Mouse (Mus musculus) frontal cortex, adult (tissue): ENCODE data around the gene Exoc8.

Experiments
- ATAC-seq: cut with Nextera tagmentation; 2 replicates; pipeline ENCODE4 v1.9.2; 2017; ENCODE audit warnings: mild to moderate bottlenecking, moderate library complexity, mixed read lengths; ENCODE audit not compliant: low TSS enrichment

The Exoc8 gene

DNA sequence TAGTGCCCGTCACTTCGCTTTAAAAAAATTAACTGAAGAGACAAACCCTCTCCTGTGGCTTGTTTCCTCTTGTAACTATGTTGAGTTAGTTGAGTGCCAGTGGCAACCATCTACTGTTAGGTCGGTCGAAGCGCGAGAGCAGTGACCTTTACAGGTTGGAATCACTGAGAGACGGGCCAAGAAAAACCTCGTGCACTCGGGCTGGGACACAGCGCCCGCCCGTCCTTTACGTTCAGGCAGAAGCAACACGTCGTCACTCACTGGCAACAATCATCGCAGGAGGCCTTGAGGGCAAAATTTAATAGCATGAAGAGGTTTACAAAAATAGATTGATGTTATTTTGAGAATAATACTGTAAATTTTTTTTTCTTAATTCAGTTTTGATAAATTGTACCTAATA is 12.4 kb upstream of the Exoc8 start:
- ATAC-seq, result no peak

GRCm38 (mm10) chr8:124905482-124905881 is 8.0 kb upstream of the Exoc8 start:
- no peak for ATAC-seq

GRCm38 (mm10) chr8:124903198-124903597 is 5.7 kb upstream of the Exoc8 start:
- no peak for ATAC-seq

DNA sequence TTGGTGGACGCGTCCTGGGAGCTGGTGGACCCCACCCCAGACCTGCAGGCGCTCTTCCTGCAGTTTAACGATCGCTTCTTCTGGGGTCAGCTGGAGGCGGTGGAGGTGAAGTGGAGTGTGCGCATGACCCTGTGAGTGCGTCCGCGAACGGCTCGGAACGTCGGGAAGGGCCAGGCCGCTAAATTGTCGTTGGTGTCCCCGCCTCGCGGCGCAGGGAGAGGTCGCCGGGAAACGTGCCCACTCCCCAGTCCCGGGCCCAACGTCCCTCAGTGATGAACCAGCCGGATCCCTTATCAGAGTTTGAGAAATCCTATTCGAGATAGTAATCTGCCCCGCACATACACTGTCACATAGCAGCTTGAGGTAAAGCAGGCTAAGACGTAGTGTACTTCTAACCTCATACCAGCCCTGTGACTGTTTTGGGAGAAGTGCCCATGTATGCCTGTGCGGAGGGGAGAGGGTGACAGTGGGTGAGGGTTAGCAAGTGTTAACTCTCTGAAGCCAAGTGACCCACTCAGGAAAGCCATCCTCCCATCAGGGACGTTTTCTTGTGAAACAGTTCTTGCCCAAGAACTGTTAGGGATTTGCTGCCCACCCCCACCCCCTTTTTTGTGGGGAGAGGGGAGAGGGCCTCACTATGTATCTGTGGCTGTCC is 873 bp upstream of the Exoc8 start:
- no peak for ATAC-seq

DNA sequence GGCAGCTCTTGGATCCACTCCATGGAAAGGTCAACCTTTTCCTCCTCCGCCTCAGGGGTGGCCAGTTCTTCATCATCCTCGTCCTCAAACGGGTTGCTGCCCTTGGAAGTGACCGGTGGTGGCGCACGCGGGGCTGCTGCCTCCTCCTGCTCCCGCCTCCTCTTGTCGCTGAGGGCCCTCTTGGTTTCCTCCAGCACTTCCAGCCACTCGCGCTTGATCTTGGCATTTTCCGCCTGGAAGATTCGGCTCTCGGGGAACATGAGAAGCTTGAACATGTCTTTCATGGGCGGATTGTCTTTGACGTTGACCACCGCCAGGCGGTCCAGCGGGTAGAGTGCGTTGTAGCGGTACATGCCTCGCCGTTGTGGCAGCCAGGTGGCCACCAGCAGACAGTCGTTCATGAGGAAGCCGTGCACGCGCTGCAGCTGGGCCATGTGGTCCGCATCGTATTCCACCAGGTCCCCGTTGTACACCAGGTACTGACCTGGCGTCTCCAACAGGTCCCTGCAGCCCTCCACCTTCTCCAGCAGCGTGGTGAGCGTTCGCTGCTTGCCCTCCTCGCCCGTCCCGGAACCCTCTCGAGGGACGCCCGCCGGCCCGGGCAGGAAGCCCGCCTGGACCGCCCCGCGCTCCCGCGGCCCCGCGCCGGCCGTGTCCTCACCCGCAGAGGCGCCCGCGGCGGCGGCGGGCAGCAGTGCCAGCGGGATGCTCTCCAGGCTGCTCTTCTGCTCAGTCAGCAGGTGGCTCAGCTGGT is 696 bp downstream of the Exoc8 start:
- peak; percentile 62 for ATAC-seq

DNA sequence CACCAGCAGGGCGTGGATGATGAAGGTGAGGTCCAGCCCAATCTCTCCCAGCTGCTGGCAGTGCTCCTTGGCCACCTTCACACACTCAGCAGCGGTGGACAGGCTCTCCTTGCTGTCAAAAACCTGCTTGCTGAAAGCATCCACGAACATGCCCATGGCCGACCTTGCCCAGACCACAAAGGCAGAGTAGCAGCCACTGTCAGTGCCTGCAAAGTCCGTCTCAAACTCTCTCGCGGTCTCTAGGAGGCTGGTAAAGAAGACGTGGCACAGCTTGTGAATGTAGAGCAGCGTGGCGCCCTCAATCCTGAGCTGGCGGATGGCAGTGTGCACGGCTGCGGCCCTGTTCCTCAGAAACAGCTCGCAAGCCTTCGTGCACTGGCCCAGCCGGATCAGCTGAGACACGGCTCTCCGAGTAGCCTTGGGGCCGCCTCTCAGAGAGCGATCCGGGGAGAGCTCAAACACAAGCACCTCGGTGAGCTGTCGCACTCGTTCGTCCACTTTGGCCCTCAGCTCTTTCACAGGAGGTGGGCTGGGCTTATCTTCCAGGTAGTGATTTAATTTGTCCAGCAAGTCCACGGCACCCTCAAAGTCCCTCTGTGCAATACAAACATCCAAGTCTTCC is 1.4 kb downstream of the Exoc8 start:
- ATAC-seq, result no peak

GRCm38 (mm10) chr8:124892596-124892995 is 4.9 kb downstream of the Exoc8 start:
- ATAC-seq, result no peak

GRCm38 (mm10) chr8:124888385-124888784 is 9.1 kb downstream of the Exoc8 start:
- no peak for ATAC-seq

DNA sequence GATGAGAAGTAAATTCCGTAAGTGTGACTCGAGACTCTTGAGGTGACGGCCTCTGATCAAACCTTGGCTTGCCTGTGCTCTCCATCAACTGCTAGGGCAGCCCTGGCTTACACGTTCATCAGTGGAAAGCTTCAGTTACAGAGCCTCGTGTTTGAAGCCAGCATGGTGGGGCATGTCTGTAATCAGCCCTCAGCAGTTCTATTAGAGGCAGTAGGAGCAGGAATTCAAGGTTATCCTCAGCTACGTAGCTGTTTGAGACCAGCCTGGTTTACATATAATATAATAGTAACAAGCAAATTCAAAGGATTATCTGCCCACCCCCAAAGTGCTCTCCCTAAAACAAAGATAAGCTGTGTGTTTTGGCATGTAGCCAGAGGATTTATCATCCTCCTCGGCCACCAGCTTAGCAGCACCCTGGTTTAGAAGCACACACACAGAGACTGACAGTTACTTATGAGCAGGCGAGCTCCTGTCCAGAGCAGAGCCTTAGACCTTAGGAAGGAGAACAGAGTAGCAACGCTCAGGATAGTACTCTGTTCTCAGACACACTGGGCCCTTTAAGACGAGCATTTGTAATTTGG is 18.5 kb downstream of the Exoc8 start:
- no peak for ATAC-seq

DNA sequence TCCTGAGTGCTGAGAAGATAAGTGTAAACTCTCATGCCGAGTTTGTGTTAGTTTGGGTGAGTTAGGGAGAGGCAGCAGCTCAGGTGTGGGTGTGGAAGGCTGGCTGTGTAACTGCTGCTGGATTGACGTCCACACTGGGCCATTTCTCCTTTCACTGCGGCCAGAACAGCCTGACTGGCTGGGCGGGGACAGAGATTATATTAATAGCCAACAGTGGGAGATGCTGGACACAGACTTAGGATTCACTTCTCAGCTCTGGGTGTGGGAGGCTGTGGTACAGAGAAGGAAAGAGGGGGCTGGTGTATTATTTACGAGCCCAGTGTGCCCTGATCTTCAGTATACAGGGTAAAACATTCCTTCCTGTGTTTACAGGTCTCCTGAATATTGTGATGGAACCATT is 19.4 kb downstream of the Exoc8 start:
- ATAC-seq, result peak; percentile 91

GRCm38 (mm10) chr8:124872690-124873089 is 24.8 kb downstream of the Exoc8 start:
- no peak for ATAC-seq

DNA sequence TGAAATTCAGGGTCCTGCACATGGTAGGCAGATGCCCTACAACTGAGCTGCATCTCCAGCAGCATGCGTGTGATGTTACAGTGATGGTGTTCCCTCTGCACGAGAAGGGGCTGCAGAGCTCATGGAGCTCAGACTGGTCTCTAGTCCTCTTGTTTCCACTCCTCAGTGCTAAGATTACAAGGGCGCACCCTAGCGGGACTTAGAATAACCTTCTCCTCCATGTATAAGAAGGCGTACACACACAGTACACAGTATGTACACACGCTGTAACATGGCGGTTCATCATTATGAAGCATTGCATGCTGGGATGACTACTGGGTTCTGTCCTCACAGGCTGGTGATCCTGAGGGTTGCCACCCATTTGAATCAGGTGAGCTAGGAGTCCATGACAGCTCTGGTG is 25.4 kb downstream of the Exoc8 start:
- no peak for ATAC-seq

GRCm38 (mm10) chr8:124871474-124871873 is 26.0 kb downstream of the Exoc8 start:
- no peak for ATAC-seq

DNA sequence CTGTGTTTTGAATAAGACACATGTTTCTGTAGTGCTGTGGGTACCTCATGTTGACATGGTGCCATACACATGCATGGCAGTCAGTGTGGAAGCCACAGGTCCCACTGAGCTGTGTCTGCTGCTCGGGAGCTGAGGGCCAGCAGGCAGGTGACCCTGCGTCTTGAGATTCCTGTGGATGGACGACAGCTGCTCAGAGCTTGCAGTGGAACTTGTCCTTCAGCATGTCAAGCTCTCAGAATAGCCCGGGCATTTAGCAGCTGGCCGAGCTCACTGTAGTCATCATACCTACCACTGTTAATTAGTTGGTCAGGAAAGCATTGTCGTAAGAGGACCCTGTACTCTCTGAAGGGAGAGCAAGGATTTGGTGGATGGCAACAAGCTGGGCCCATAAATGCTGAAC is 27.8 kb downstream of the Exoc8 start:
- no peak for ATAC-seq

GRCm38 (mm10) chr8:124867126-124867525 is 30.4 kb downstream of the Exoc8 start:
- no peak for ATAC-seq

- no peak for ATAC-seq
These were observed 30.8 kb downstream of the Exoc8 start for GRCm38 (mm10) chr8:124866669-124867068.

DNA sequence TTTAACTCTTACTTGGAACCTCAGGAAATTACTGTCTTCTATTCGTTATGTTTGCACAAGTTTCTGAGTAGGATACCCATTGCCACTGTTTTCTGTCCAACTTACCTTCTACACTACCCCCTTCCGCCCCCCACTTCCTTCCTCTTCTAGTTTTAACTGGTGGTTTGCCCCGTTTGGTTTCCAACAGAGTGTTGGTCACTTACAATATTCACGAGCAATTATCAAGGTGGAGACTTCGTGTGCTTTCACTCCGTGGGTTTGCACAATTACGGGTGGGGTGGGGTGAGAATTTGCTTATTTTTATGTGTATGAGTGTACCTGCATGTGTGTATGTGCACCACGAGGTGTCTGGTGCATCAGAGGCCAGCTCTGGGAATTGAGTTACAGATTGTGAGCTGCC is 33.8 kb downstream of the Exoc8 start:
- no peak for ATAC-seq

- ATAC-seq, result peak; percentile 81
These were observed 34.3 kb downstream of the Exoc8 start for GRCm38 (mm10) chr8:124863163-124863677.

- ATAC-seq, result peak; percentile 98
These were observed 35.0 kb downstream of the Exoc8 start, which contains the start of the genes Gnpat and 2810004N23Rik for GRCm38 (mm10) chr8:124862321-124863162. Gene Gnpat (plus strand): TSS chr8:124863033. Gene 2810004N23Rik (minus strand): TSS chr8:124863120.

DNA sequence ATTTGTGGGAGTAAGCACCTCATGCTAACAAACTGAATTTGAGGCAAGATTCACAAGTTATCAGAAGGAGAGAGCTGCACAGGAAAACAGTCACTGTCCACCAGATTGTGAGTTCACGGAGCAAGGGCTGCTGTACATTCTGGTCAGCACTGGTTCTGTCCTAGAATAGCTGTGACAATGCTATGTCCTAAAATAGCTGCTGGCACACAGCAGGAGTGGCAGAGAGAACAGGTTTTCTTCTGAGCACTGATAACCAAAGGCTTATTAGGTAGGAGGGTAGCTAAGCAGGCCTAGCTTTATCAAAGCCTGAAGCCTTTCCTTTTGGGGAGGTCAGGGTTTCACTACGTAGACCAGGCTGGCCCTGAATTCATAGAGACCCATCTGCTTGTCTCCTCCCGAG is 37.3 kb downstream of the Exoc8 start:
- no peak for ATAC-seq

- ATAC-seq, result no peak
These were observed 38.0 kb downstream of the Exoc8 start for GRCm38 (mm10) chr8:124859466-124859865.
